Mouse (Mus musculus): Measurements from ENCODE around the gene Hamp. TPM values are rescaled to one million over a fixed set of nuclear protein-coding genes. Genes with fewer than 3 reads are reported as not detected.

Gene Hamp
- total RNA-seq, 2 experiments from 2014 or later: not detected

DNA sequence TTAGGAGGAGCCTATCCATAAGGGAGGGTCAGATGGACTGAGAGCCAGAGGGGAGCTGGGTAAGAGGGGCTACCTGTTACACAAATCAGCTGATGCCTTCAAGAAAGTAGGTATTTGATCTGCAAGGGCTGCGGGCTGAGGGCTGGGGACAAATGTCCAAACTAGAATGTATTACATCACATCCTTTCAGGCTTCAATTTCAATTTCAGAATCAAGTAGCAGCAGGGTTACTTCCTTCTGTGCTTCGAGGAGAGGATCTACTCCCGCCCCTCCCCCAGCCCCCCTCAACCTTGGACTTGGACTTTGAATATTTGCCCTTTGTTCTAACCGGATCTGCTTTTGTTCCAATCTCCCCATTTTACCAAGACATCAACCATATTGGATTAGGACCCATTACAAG is 26.6 kb downstream of the Hamp start:
- intact Hi-C loops (cut with DNase I; ENCODE audit: low total_unique reads): no loop called here
- no peak for DNase-seq

DNA sequence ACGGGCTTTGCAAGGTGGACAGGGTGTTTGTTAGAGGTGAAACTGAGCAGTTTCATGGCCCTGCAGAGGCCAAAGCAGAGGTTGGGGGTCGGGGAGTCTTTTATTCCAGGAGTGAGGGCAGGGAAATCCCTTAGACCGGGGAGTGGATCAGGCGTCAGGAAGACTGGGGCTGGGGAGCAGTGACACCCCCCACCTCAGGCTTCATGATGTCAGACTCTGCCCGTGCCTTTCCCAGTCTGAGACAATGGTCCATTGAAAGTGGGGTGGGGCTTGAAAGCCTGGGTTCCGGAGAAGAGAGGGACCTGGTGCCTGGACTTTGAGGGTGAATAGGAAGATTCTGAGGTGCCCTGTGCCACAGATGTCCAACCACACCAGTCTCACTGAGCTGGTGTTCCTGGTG is 27.1 kb downstream of the Hamp start:
- intact Hi-C loops (cut with DNase I; ENCODE audit: low total_unique reads): no loop called here
- no peak for DNase-seq

DNA sequence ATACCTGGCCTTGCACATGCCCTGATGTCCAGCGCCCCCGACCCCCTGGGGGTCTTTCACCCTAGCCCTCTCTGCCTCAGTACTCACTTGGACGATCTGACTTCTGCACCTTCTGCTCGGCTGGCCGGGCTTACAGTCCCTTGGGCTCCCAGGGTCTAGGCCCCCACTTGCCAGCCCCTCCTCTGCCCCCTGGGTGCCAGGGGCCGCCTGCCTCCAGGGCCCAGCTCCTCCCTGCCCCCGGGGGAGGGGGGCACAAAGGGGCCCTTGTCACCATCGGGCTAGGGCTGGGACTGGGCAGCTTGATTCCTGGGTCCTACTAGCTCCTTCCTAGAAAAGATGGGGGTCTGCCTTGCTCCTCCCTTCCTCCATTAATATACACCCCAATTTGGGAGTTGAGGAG is 29.1 kb downstream of the Hamp start, which contains the start of gene Mag:
Gene Mag, minus strand, starts transcription at position 142 of the 400 bp plus-strand sequence.
- no peak for DNase-seq
- intact Hi-C loops (cut with DNase I; ENCODE audit: low total_unique reads): no loop called here

DNA sequence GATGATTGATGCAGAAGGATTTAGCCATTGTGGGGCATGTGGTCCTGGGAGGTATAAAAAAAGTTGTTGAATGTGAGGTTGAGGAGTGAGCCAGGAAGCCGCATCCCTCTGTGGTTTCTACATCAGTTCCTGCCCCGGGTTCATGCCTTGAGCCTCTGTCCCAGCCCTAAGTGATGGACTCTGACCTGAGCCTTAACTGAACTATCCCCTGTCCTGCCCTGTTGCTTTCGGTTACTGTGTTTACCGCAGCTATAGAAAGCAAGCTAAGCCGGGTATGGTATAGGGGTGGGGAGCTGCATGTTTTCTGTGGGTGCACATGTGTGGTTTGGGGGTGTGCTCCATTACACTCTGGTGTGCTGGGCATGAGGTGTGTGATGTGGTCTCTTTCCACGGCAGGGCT is 34.1 kb downstream of the Hamp start:
- intact Hi-C loops (cut with DNase I; ENCODE audit: low total_unique reads): no loop called here
- DNase-seq: no peak

DNA sequence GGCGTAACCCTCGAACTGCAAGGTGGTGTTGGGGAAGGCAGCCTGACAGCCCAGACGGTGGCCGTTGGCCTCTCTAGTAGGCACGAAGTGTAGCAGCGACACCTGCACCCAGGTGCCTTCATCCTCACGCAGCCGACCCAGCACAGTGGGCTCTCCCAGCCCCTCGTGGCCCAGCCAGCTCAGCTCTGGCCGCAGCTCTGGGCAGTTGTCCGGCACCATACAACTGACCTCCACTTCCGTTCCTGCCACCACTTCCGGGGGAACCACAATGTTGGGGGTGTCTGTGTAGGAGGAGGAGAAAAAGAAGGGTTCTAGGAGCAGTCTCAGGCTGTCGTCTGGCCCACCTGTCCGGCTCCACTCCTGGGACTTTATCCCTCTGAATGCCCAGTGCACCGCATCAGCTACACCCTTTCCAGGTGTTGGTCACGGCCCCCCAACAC is 34.8 kb downstream of the Hamp start:
- no peak for DNase-seq
- intact Hi-C loops (cut with DNase I; ENCODE audit: low total_unique reads): no loop called here

DNA sequence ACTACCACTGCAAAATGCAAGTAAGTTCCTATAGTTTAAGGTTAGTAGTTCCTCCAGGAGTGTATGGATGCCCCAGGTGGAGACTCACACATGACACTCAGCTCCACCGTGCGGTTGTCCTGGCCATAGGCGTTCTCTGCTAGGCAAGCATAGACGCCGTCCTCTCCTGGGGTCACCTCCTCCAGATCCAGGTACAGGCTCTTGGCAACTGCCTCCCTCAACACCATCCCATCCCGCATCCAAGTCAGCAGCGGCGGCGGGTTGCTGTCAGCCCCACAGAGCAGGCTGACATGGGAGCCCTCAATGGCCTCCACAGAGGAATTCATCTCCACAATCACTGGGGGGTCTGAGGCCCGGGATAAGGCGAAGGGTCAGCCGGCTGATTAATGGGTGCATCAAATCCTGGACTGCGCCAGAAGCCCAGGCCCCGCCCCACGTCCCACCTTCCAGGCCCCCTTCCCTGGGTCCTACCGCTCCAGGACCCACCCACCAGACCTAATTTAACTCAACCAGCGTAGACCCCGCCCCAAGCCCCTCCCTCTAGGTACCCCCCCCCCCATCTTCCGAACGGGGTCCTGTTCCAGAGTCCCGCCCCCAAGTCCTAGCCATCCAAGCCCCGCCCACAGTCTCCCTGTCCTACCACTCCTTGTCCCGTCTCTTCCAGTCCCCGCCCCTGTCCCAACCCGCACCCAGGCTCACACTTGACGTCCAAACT is 35.4 kb downstream of the Hamp start:
- intact Hi-C loops (cut with DNase I; ENCODE audit: low total_unique reads): no loop called here
- no peak for DNase-seq

DNA sequence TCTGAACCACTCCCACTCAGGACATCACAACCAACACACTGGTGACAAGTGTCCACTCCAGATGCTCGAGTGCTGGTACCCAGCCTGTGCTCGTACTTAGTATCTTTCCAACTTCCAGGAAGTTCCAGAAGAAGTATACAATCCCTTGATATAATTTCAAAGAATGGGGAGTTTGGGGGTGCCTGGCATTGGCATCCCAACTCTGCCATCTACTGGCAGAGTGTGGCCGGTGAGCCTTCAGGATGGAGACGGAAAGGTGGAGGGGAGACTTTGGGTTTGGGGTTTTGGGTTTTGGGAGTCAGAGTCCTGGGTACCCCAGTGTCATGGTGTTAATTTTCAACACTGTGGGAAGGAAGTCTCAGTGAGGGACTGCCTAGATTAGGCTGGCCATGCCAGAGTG is 39.8 kb downstream of the Hamp start:
- no peak for DNase-seq
- intact Hi-C loops (cut with DNase I; ENCODE audit: low total_unique reads): no loop called here

DNA sequence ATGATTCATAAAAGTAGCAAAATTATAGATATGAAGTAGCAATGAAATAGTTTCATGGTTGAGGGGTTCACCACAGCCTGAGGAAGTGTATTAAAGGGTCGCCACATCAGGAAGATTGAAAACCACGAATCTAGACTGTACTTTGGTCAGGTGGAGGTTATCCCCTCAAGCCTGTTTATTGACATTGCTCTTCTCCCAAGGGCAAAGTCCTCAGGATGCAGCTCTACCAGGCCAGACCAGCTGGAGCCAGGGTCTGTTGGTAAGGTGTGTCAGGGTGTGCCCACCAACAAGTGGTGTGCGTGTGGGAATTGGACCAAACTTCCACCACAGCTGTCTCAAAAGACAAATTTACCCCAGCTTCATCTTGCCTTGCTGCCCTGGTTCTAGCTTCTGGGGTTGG is 48.6 kb downstream of the Hamp start:
- intact Hi-C loops (cut with DNase I; ENCODE audit: low total_unique reads): no loop called here
- DNase-seq: no peak

DNA sequence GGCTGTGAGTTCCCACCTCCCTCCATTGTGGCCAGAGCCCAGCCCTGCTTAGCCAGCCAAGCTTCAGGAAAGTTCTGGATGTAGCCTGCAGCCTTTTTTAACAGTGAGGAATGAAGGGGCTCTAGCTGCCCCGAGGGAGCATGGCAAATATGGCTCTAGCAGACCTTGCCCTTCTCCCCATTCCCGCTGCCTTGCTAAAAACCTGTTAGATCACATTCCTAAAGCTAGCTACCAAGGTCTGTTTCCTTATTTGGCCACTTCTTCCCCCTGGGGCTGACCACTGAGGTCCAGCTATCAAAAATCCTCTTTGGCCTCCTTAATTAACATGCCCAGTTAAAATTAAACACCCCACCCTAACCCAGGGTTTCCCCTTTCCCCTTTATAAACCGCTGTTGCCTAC is 51.3 kb downstream of the Hamp start:
- intact Hi-C loops (cut with DNase I; ENCODE audit: low total_unique reads): no loop called here
- DNase-seq: no peak

Other genes with a start within 250 kb of the Hamp start
- not detected for gene 2200002J24Rik, start 245.1 kb downstream of the Hamp start, total RNA-seq (2021)
- gene Atp4a, start 231.8 kb downstream of the Hamp start, total RNA-seq (2021): under 1 TPM; 0.16 to 0.41 TPM
- 100 to 1,000 TPM; 222 to 233 TPM for gene Tmem147, start 214.5 kb downstream of the Hamp start, total RNA-seq (2021)
- not detected for gene Gapdhs, start 200.4 kb downstream of the Hamp start, total RNA-seq (2021)
- 1 to 10 TPM; 3.7 to 4.1 TPM for gene Sbsn, start 192.6 kb downstream of the Hamp start, total RNA-seq (2021)
- under 1 TPM in 1 of 2 experiments, not detected in 1; 0.57 TPM for gene Dmkn, start 180.3 kb downstream of the Hamp start, total RNA-seq (2021)
- gene Krtdap, start 156.1 kb downstream of the Hamp start, total RNA-seq (2021): 1 to 10 TPM; 3.4 to 3.6 TPM
- gene Ffar2, start 120.3 kb downstream of the Hamp start, total RNA-seq (2021): under 1 TPM in 1 of 2 experiments, not detected in 1; 0.16 TPM
- gene Ffar3, start 87.9 kb downstream of the Hamp start, total RNA-seq (2021): not detected
- not detected for gene Ffar1, start 82.5 kb downstream of the Hamp start, total RNA-seq (2021)
- under 1 TPM in 1 of 2 experiments, not detected in 1; 0.29 TPM for gene Cd22, start 63.7 kb downstream of the Hamp start, total RNA-seq (2021)
- 1 to 10 TPM; 3.5 to 9.6 TPM for gene Mag, start 29.2 kb downstream of the Hamp start, total RNA-seq (2021)
- not detected for gene Hamp2, start 19.4 kb downstream of the Hamp start, total RNA-seq (2021)
- 10 to 100 TPM; 68.9 to 70.5 TPM for gene Usf2, start 12.8 kb upstream of the Hamp start, total RNA-seq (2021)
- under 1 TPM; 0.35 to 0.47 TPM for gene Lsr, start 29.4 kb upstream of the Hamp start, total RNA-seq (2021)
- under 1 TPM in 1 of 2 experiments, not detected in 1; 0.23 TPM for gene Fam187b, start 29.8 kb upstream of the Hamp start, total RNA-seq (2021)
- gene Fxyd5, start 98.4 kb upstream of the Hamp start, total RNA-seq (2021): 10 to 100 TPM; 12.6 to 14.3 TPM
- 1 to 10 TPM; 2.0 to 2.1 TPM for gene Fxyd7, start 107.4 kb upstream of the Hamp start, total RNA-seq (2021)
- gene Fxyd1, start 113.2 kb upstream of the Hamp start, total RNA-seq (2021): 1,000 to 10,000 TPM; 1,292 to 1,295 TPM
- 1 to 10 TPM; 6.2 to 8.7 TPM for gene Lgi4, start 115.3 kb upstream of the Hamp start, total RNA-seq (2021)
- gene Fxyd3, start 132.7 kb upstream of the Hamp start, total RNA-seq (2021): 1 to 10 TPM; 1.9 to 3.3 TPM
- gene Hpn, start 171.3 kb upstream of the Hamp start, total RNA-seq (2021): 1 to 10 TPM; 7.6 to 9.6 TPM
- gene Scn1b, start 183.0 kb upstream of the Hamp start, total RNA-seq (2021): 100 to 1,000 TPM; 443 to 446 TPM
- gene Gramd1a, start 211.9 kb upstream of the Hamp start, total RNA-seq (2021): 10 to 100 TPM; 23.9 to 36.8 TPM

Measured in gastrocnemius, postnatal 14 days (tissue).